Mouse (Mus musculus): ENCODE measurements around the gene Olfr1380.

GRCm38 (mm10) chr11:49519348-49519747 is 37.3 kb upstream of the Olfr1380 start, which contains the start of gene Olfr1383:
- no peak for TF ChIP-seq GATA1 (IDR thresholded peaks at IDR 0.05; ENCODE audit: low read length)
- no peak for TF ChIP-seq TAL1 (IDR thresholded peaks at IDR 0.05; ENCODE audit: low read length)
